Mouse (Mus musculus) liver, embryonic 12.5 days (tissue): Measurements from ENCODE around the gene Trim63. TPM values are rescaled to one million over a fixed set of nuclear protein-coding genes. Genes with fewer than 3 reads are reported as not detected.

Source experiments
- ATAC-seq: fragments of 200-750 bp; cut with Nextera tagmentation; 2 replicates; pipeline ENCODE4 v1.8.0; 2017; ENCODE audit warnings: moderate number of reproducible peaks, mild to moderate bottlenecking, moderate library complexity
- H3K27ac ChIP-seq: fragments of 300-500 bp; sonication (generic); 2 replicates; pipeline ENCODE4 v1.5.1; 2016; ENCODE audit warnings: mild to moderate bottlenecking
- H3K27me3 ChIP-seq: fragments of 300-500 bp; sonication (generic); replicated peaks from 2 replicates; pipeline ENCODE4 v1.6.1; 2016; ENCODE audit warnings: mild to moderate bottlenecking, moderate library complexity
- H3K36me3 ChIP-seq: fragments of 300-500 bp; sonication (generic); 2 replicates; pipeline ENCODE4 v1.6.1; 2016; ENCODE audit warnings: mild to moderate bottlenecking, moderate library complexity
- H3K4me1 ChIP-seq: fragments of 300-500 bp; sonication (generic); 2 replicates; pipeline ENCODE4 v1.6.1; 2016
- H3K4me2 ChIP-seq: fragments of 300-500 bp; sonication (generic); 2 replicates; pipeline ENCODE4 v1.6.1; 2016; ENCODE audit warnings: mild to moderate bottlenecking, moderate library complexity
- H3K4me3 ChIP-seq: fragments of 300-500 bp; sonication (generic); 2 replicates; pipeline ENCODE4 v1.5.1; 2016; ENCODE audit warnings: mild to moderate bottlenecking, moderate library complexity
- H3K9ac ChIP-seq: fragments of 300-500 bp; sonication (generic); 2 replicates; pipeline ENCODE4 v1.6.1; 2016; ENCODE audit warnings: mild to moderate bottlenecking, moderate library complexity
- H3K9me3 ChIP-seq: fragments of 300-500 bp; sonication (generic); replicated peaks from 2 replicates; pipeline ENCODE4 v1.6.1; 2016; ENCODE audit warnings: mild to moderate bottlenecking, moderate library complexity
- WGBS: fragments of 180-500 bp; shearing (Covaris S2); methylation state at CpG from one replicate; pipeline ENCODE4 v1.1.7; 2016; ENCODE audit not compliant: insufficient replicate concordance; 5-methylcytosine and 5-hydroxymethylcytosine counted together
- polyA plus RNA-seq: library from polyadenylated mRNA; unstranded; fragments of >200 nt; fragmentation: Nextera tagmentation; extraction: Ambion mirVana; gene quantifications from 2 replicates; pipeline ENCODE4 v1.2.1, GENCODE M21; 2016

Gene Trim63
- polyA plus RNA-seq, 1 experiment from 2014 or later = 0.20 TPM

GRCm38 (mm10) chr4:134348078-134348477 lies 33.2 kb downstream of the Trim63 start:
- Histone ChIP-seq H3K9me3 (no peaks in the 10 kb centered on the region), H3K4me2 (no peak overlapping the region), H3K9ac (no peak overlapping the region), H3K4me1 (peaks cover 8% of the 10 kb centered on the region), H3K4me3 (no peak overlapping the region), H3K27ac (no peak overlapping the region), H3K27me3 (peaks cover 56% of the 10 kb centered on the region), H3K36me3 (no peaks in the 10 kb centered on the region)
- no peak for ATAC-seq
- 63% methylated on average over 11 of the region's 11 CpGs for WGBS

GRCm38 (mm10) chr4:134348545-134348944 lies 33.6 kb downstream of the Trim63 start:
- no peak overlapping the region for H3K27ac ChIP-seq
- WGBS = 68% methylated on average over 5 of the region's 5 CpGs
- no peak overlapping the region for H3K9ac ChIP-seq
- no peak for ATAC-seq
- H3K36me3 ChIP-seq = no peaks in the 10 kb centered on the region
- H3K27me3 ChIP-seq = peaks cover 51% of the 10 kb centered on the region
- no peak overlapping the region for H3K4me2 ChIP-seq
- no peaks in the 10 kb centered on the region for H3K9me3 ChIP-seq
- H3K4me1 ChIP-seq = 0 out of 2 replicates have a peak, but pooled peaks cover 4% of the 10 kb centered on the region
- H3K4me3 ChIP-seq = no peak overlapping the region

- Histone ChIP-seq H3K27me3 (peaks cover 39% of the 10 kb centered on the region), H3K4me2 (no peak overlapping the region), H3K4me3 (no peak overlapping the region), H3K4me1 (no peaks in the 10 kb centered on the region), H3K9me3 (no peaks in the 10 kb centered on the region), H3K9ac (no peak overlapping the region), H3K36me3 (no peaks in the 10 kb centered on the region), H3K27ac (no peak overlapping the region)
- ATAC-seq = no peak
- 71% methylated on average over 7 of the region's 7 CpGs for WGBS
Measured at GRCm38 (mm10) chr4:134349829-134350228, 34.9 kb downstream of the Trim63 start.

- H3K9ac ChIP-seq = no peak overlapping the region
- WGBS = 61% methylated on average over 6 of the region's 6 CpGs
Measured at GRCm38 (mm10) chr4:134350641-134351040, 35.7 kb downstream of the Trim63 start.

GRCm38 (mm10) chr4:134351329-134352260 lies 36.7 kb downstream of the Trim63 start:
- Histone ChIP-seq H3K4me2 (no peak overlapping the region), H3K36me3 (no peaks in the 10 kb centered on the region), H3K9me3 (no peaks in the 10 kb centered on the region), H3K27ac (no peak overlapping the region), H3K9ac (no peak overlapping the region), H3K4me3 (no peak overlapping the region), H3K27me3 (peaks cover 34% of the 10 kb centered on the region), H3K4me1 (no peaks in the 10 kb centered on the region)
- 43% methylated on average over 18 of the region's 18 CpGs for WGBS
- ATAC-seq = no peak

More at GRCm38 (mm10) chr4:134350641-134351040, 35.7 kb downstream of the Trim63 start:
- no peaks in the 10 kb centered on the region for H3K36me3 ChIP-seq
- ATAC-seq = no peak
- no peak overlapping the region for H3K4me3 ChIP-seq
- no peaks in the 10 kb centered on the region for H3K9me3 ChIP-seq
- peaks cover 35% of the 10 kb centered on the region for H3K27me3 ChIP-seq
- H3K4me1 ChIP-seq = no peaks in the 10 kb centered on the region
- H3K4me2 ChIP-seq = no peak overlapping the region
- no peak overlapping the region for H3K27ac ChIP-seq

GRCm38 (mm10) chr4:134352261-134352707 lies 37.4 kb downstream of the Trim63 start:
- Histone ChIP-seq H3K4me1 (peaks cover 4% of the 10 kb centered on the region), H3K27me3 (peaks cover 30% of the 10 kb centered on the region), H3K27ac (no peak overlapping the region), H3K4me2 (no peak overlapping the region), H3K9me3 (no peaks in the 10 kb centered on the region), H3K9ac (no peak overlapping the region), H3K4me3 (no peak overlapping the region), H3K36me3 (no peaks in the 10 kb centered on the region)
- ATAC-seq = no peak
- 74% methylated on average over 12 of the region's 12 CpGs for WGBS

GRCm38 (mm10) chr4:134352929-134353328 lies 38.0 kb downstream of the Trim63 start:
- WGBS = 74% methylated on average over 7 of the region's 7 CpGs

GRCm38 (mm10) chr4:134353527-134354409 lies 38.8 kb downstream of the Trim63 start:
- no peak overlapping the region for H3K9ac ChIP-seq
- peaks cover 10% of the 10 kb centered on the region for H3K4me1 ChIP-seq
- no peak overlapping the region for H3K27ac ChIP-seq
- H3K36me3 ChIP-seq = no peaks in the 10 kb centered on the region
- no peaks in the 10 kb centered on the region for H3K9me3 ChIP-seq
- no peak overlapping the region for H3K4me3 ChIP-seq
- ATAC-seq = no peak
- WGBS = 24% methylated on average over 5 of the region's 5 CpGs
- no peak overlapping the region for H3K4me2 ChIP-seq
- peaks cover 32% of the 10 kb centered on the region for H3K27me3 ChIP-seq

More at GRCm38 (mm10) chr4:134352929-134353328, 38.0 kb downstream of the Trim63 start:
- H3K4me3 ChIP-seq = no peak overlapping the region
- H3K27me3 ChIP-seq = peaks cover 31% of the 10 kb centered on the region
- H3K4me1 ChIP-seq = peaks cover 10% of the 10 kb centered on the region
- H3K27ac ChIP-seq = no peak overlapping the region
- no peak for ATAC-seq
- no peak overlapping the region for H3K4me2 ChIP-seq
- no peak overlapping the region for H3K9ac ChIP-seq
- H3K36me3 ChIP-seq = no peaks in the 10 kb centered on the region
- no peaks in the 10 kb centered on the region for H3K9me3 ChIP-seq

- ATAC-seq = no peak
- Histone ChIP-seq H3K9me3 (no peaks in the 10 kb centered on the region), H3K27ac (no peak overlapping the region), H3K36me3 (no peaks in the 10 kb centered on the region), H3K27me3 (peaks cover 49% of the 10 kb centered on the region), H3K4me2 (no peak overlapping the region), H3K4me3 (no peak overlapping the region), H3K9ac (no peak overlapping the region), H3K4me1 (peaks cover 10% of the 10 kb centered on the region)
- WGBS = 51% methylated on average over 16 of the region's 16 CpGs
Measured at GRCm38 (mm10) chr4:134355841-134356452, 41.0 kb downstream of the Trim63 start.

- H3K27ac ChIP-seq = no peak overlapping the region
- H3K4me1 ChIP-seq = peaks cover 10% of the 10 kb centered on the region
- H3K9me3 ChIP-seq = no peaks in the 10 kb centered on the region
- ATAC-seq = no peak
- H3K9ac ChIP-seq = no peak overlapping the region
- H3K36me3 ChIP-seq = no peaks in the 10 kb centered on the region
- H3K4me2 ChIP-seq = peak overlapping the region; percentile 45
- H3K4me3 ChIP-seq = no peak overlapping the region; the same call in 1 of the 2 replicates
- 23% methylated on average over 22 of the region's 22 CpGs for WGBS
- peaks cover 49% of the 10 kb centered on the region for H3K27me3 ChIP-seq
Measured at GRCm38 (mm10) chr4:134356591-134357460, 41.9 kb downstream of the Trim63 start.

- Histone ChIP-seq H3K9me3 (no peaks in the 10 kb centered on the region), H3K4me3 (no peak overlapping the region), H3K27me3 (peaks cover 53% of the 10 kb centered on the region), H3K4me2 (peak overlapping the region; percentile 45), H3K4me1 (peaks cover 10% of the 10 kb centered on the region), H3K27ac (no peak overlapping the region), H3K36me3 (no peaks in the 10 kb centered on the region), H3K9ac (no peak overlapping the region)
- no peak for ATAC-seq
- 40% methylated on average over 17 of the region's 17 CpGs for WGBS
Measured at GRCm38 (mm10) chr4:134357461-134357771, 42.5 kb downstream of the Trim63 start.
